Mouse (Mus musculus) CH12.LX (cell line): Measurements from ENCODE around the gene Gna11.

Experiments used
- CTCF ChIP-seq, 2 experiments: IDR thresholded peaks in 1 of 2; conservative IDR thresholded peaks in 1 of 2; 2 replicates each; pipeline ENCODE4 v1.5.1; 2011 to 2012; ENCODE audit warnings: low read depth in 2 of 2, low read length in 2 of 2, improper control_type of control experiment in 1 of 2, inconsistent platforms in 1 of 2, mild to moderate bottlenecking in 1 of 2, moderate library complexity in 1 of 2
- EP300 ChIP-seq: IDR thresholded peaks from 2 replicates; pipeline ENCODE4 v1.6.1; 2011; ENCODE audit warnings: low read length, improper control_type of control experiment
- GABPA ChIP-seq: IDR thresholded peaks from 2 replicates; pipeline ENCODE4 v1.6.1; 2012; ENCODE audit warnings: low read depth, low read length, improper control_type of control experiment, inconsistent platforms; ENCODE audit not compliant: insufficient replicate concordance
- KAT2A ChIP-seq: IDR thresholded peaks from 2 replicates; pipeline ENCODE4 v1.6.1; 2012; ENCODE audit warnings: low read length, improper control_type of control experiment, inconsistent platforms; ENCODE audit not compliant: insufficient replicate concordance
- MEF2A ChIP-seq: IDR thresholded peaks from 2 replicates; pipeline ENCODE4 v1.6.1; 2014; ENCODE audit warnings: low read depth, mild to moderate bottlenecking, inconsistent platforms, low read length, improper control_type of control experiment, borderline replicate concordance
- POLR2A ChIP-seq: IDR thresholded peaks from 2 replicates; pipeline ENCODE4 v1.6.1; 2011; ENCODE audit warnings: low read depth, mild to moderate bottlenecking, improper control_type of control experiment, low read length

DNA sequence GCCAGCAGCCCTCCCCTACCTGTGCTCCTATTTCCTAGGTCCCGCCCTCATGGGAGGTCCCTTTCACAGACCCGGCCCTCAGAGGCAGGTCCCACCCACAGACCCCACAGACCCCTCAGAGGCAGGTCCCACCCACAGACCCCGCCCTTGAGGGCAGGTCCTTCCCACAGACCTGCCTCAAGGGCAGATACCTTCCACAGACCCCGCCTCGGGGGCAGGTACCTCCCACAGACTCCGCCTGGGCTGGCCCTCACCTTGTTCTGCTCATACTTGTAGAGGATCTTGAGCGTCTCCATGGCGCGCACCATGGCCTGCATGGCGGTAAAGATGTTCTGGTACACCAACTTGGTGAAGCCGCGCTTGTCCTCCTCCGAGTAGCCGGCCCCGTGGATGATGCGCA, 10.2 kb downstream of the Gna11 start:
- TF ChIP-seq POLR2A (no peak), KAT2A (no peak), CTCF (conservative IDR thresholded peaks at IDR 0.05 in 1 of 2, IDR thresholded peaks at IDR 0.05 in 1 of 2; ENCODE audit: low read depth in 2 of 2, low read length in 2 of 2) (no peak), MEF2A (no peak), GABPA (no peak), EP300 (no peak)
